10 mouse cellular contexts compared by ENCODE assay signal in genomic region chr6:86349257-86349656, GRCm38 (mm10). TPM values are rescaled to one million over a fixed set of nuclear protein-coding genes. Genes with fewer than 3 reads are reported as not detected.
DNase-seq lines count a peak whose midpoint lies in the region; ATAC-seq and TF ChIP-seq lines count a peak whose summit lies in the region.
"Had no signal": no experiment of that assay in that cellular context is flagged by ENCODE, and none has a peak within 500 bp of the region (broad histone marks: within the 10 kb centered on the region; RNA-seq: fewer than 3 reads in every experiment).

No protein-coding gene starts in this region.

- peak; percentile 52 for DNase-seq in adrenal gland, postnatal 14 days
- no peak for DNase-seq in adrenal gland, postnatal 4 days (ENCODE audit: low spot score in 2 of 2)
- DNase-seq in kidney, postnatal 0 days (ENCODE audit: low spot score) = peak; percentile 40
- DNase-seq in 416B (ENCODE audit: low read depth) = peak; percentile 64
- peak; percentile 26 for DNase-seq in embryo, embryonic 9.5 days (ENCODE audit: extremely low spot score)
- no peak for DNase-seq in urinary bladder, postnatal 10 days (ENCODE audit: low spot score)
- no peak for DNase-seq in right cerebral cortex, postnatal 36 days (ENCODE audit: low spot score in 2 of 2)

- no peaks in the 10 kb centered on the region for H3K27me3 ChIP-seq in kidney, postnatal 0 days (ENCODE audit: insufficient read depth, low read length)
- no peaks in the 10 kb centered on the region for H3K27me3 ChIP-seq in kidney, embryonic 14.5 days (ENCODE audit: control insufficient read depth, insufficient read depth, low read length)
- H3K27me3 ChIP-seq: embryonic facial prominence, embryonic 12.5 days had no signal

- 59% methylated on average over 7 of the region's 7 CpGs for WGBS in kidney, postnatal 0 days
- 64% methylated on average over 7 of the region's 7 CpGs for WGBS in kidney, embryonic 14.5 days

- no peak overlapping the region for H3K4me3 ChIP-seq in kidney, postnatal 0 days (replicated peaks; ENCODE audit: low read depth, low read length)
- no peak overlapping the region for H3K4me3 ChIP-seq in kidney, embryonic 14.5 days (ENCODE audit: low read length)
- H3K4me3 ChIP-seq: embryonic facial prominence, embryonic 12.5 days had no signal

- H3K9me3 ChIP-seq in kidney, postnatal 0 days (replicated peaks; ENCODE audit: low read length) = no peaks in the 10 kb centered on the region
- no peaks in the 10 kb centered on the region for H3K9me3 ChIP-seq in kidney, embryonic 14.5 days (ENCODE audit: control insufficient read depth, low read length)
- H3K9me3 ChIP-seq: embryonic facial prominence, embryonic 12.5 days had no signal

- H3K4me1 ChIP-seq in kidney, postnatal 0 days (replicated peaks; ENCODE audit: insufficient read depth, low read length) = 0 out of 2 replicates have a peak, but pooled peaks cover under 1% of the 10 kb centered on the region
- no peaks in the 10 kb centered on the region for H3K4me1 ChIP-seq in kidney, embryonic 14.5 days (ENCODE audit: control insufficient read depth, insufficient read depth, low read length)
- H3K4me1 ChIP-seq: embryonic facial prominence, embryonic 12.5 days had no signal

- H3K27ac ChIP-seq in kidney, postnatal 0 days = no peak overlapping the region
- H3K27ac ChIP-seq in kidney, embryonic 14.5 days (ENCODE audit: low read depth, low read length) = no peak overlapping the region
- H3K27ac ChIP-seq: embryonic facial prominence, embryonic 12.5 days; macrophage had no signal

- H3K36me3 ChIP-seq in kidney, postnatal 0 days (ENCODE audit: insufficient read depth, low read length) = no peaks in the 10 kb centered on the region
- H3K36me3 ChIP-seq in kidney, embryonic 14.5 days (ENCODE audit: control insufficient read depth, insufficient read depth, low read length) = no peaks in the 10 kb centered on the region
- H3K36me3 ChIP-seq: embryonic facial prominence, embryonic 12.5 days had no signal

- no peak overlapping the region for H3K9ac ChIP-seq in kidney, postnatal 0 days (ENCODE audit: low read depth, low read length)
- H3K9ac ChIP-seq in kidney, embryonic 14.5 days (ENCODE audit: low read depth, low read length) = no peak overlapping the region
- H3K9ac ChIP-seq: embryonic facial prominence, embryonic 12.5 days had no signal

- H3K4me2 ChIP-seq in kidney, postnatal 0 days (ENCODE audit: low read length) = no peak overlapping the region
- H3K4me2 ChIP-seq in kidney, embryonic 14.5 days (replicated peaks; ENCODE audit: low read depth, low read length) = no peak overlapping the region
- H3K4me2 ChIP-seq: embryonic facial prominence, embryonic 12.5 days had no signal

- peak; percentile 69 for TF ChIP-seq CTCF in kidney, postnatal 0 days (IDR thresholded peaks at IDR 0.05; ENCODE audit: low read depth)

- no peak for ATAC-seq in kidney, postnatal 0 days (replicated peaks; ENCODE audit: low FRiP score, low read depth)
- ATAC-seq in kidney, embryonic 14.5 days (ENCODE audit: low FRiP score, low TSS enrichment) = no peak

RNA-seq across cellular contexts. Expression of gene Fam136a, which starts 16.2 kb away (rescaled TPM):
- 84.9 and 89.9 TPM in 2 replicates for total RNA-seq in adrenal gland, postnatal 14 days (2021)
- 10 to 100 TPM; 84.1 to 84.5 TPM for total RNA-seq in adrenal gland, postnatal 4 days (2021)
- polyA plus RNA-seq in kidney, postnatal 0 days (2015; fragmentation: Nextera tagmentation; extraction: Ambion mirVana) = 100 and 110 TPM in 2 replicates
- 154 and 156 TPM in 2 replicates for polyA plus RNA-seq in kidney, embryonic 14.5 days (2014; fragmentation: Nextera tagmentation; extraction: Ambion mirVana)

RNA-seq across cellular contexts. Expression of gene Snrpg, which starts 21.8 kb away (rescaled TPM):
- total RNA-seq in adrenal gland, postnatal 14 days (2021) = 248 and 268 TPM in 2 replicates
- 100 to 1,000 TPM; 383 to 436 TPM for total RNA-seq in adrenal gland, postnatal 4 days (2021)
- 490 and 543 TPM in 2 replicates for polyA plus RNA-seq in kidney, postnatal 0 days (2015; fragmentation: Nextera tagmentation; extraction: Ambion mirVana)
- 814 and 1,116 TPM in 2 replicates for polyA plus RNA-seq in kidney, embryonic 14.5 days (2014; fragmentation: Nextera tagmentation; extraction: Ambion mirVana)

RNA-seq across cellular contexts. Expression of gene Pcyox1, which starts 47.7 kb away (rescaled TPM):
- total RNA-seq in adrenal gland, postnatal 14 days (2021) = 145 and 151 TPM in 2 replicates
- 100 to 1,000 TPM; 180 to 205 TPM for total RNA-seq in adrenal gland, postnatal 4 days (2021)
- 110 and 111 TPM in 2 replicates for polyA plus RNA-seq in kidney, postnatal 0 days (2015; fragmentation: Nextera tagmentation; extraction: Ambion mirVana)
- 40.9 and 96.4 TPM in 2 replicates for polyA plus RNA-seq in kidney, embryonic 14.5 days (2014; fragmentation: Nextera tagmentation; extraction: Ambion mirVana)

RNA-seq across cellular contexts. Expression of gene Tia1, which starts 54.8 kb away (rescaled TPM):
- 48.8 and 69.5 TPM in 2 replicates for total RNA-seq in adrenal gland, postnatal 14 days (2021)
- 100 to 1,000 TPM; 105 to 120 TPM for total RNA-seq in adrenal gland, postnatal 4 days (2021)
- polyA plus RNA-seq in kidney, postnatal 0 days (2015; fragmentation: Nextera tagmentation; extraction: Ambion mirVana) = 119 and 122 TPM in 2 replicates
- 187 and 236 TPM in 2 replicates for polyA plus RNA-seq in kidney, embryonic 14.5 days (2014; fragmentation: Nextera tagmentation; extraction: Ambion mirVana)

Comparison
In these comparisons a context has a peak if more than half of its experiments do, and no peak if none do; other contexts are left out.
1. DNase-seq: peak in adrenal gland, postnatal 14 days (single experiment), kidney, postnatal 0 days (single experiment), 416B (single experiment) and embryo, embryonic 9.5 days (single experiment); none in adrenal gland, postnatal 4 days (0 of 2), urinary bladder, postnatal 10 days (single experiment) and right cerebral cortex, postnatal 36 days (0 of 2).